Mouse (Mus musculus) ES-Bruce4 (cell line): ENCODE measurements around the gene Ttc7b. TPM values are rescaled to one million over a fixed set of nuclear protein-coding genes. Genes with fewer than 3 reads are reported as not detected.

Source experiments
- H3K27ac ChIP-seq: 2 replicates; pipeline ENCODE4 v1.5.1; 2012; ENCODE audit warnings: low read length, inconsistent platforms; ENCODE audit not compliant: insufficient read depth
- H3K27me3 ChIP-seq: 2 replicates; pipeline ENCODE4 v1.6.1; 2012; ENCODE audit warnings: mild to moderate bottlenecking, low read length, inconsistent platforms; ENCODE audit not compliant: control insufficient read depth, poor library complexity, insufficient read depth, severe bottlenecking
- H3K36me3 ChIP-seq: 2 replicates; pipeline ENCODE4 v1.6.1; 2012; ENCODE audit warnings: inconsistent platforms, mild to moderate bottlenecking, low read length, moderate library complexity; ENCODE audit not compliant: control insufficient read depth, poor library complexity, insufficient read depth, severe bottlenecking
- H3K4me1 ChIP-seq: one replicate; pipeline ENCODE4 v1.8.1; 2011; ENCODE audit warnings: low read length; ENCODE audit not compliant: control insufficient read depth, insufficient read depth
- H3K4me3 ChIP-seq: 2 replicates; pipeline ENCODE4 v1.5.1; 2011; ENCODE audit warnings: low read depth, mild to moderate bottlenecking, low read length
- H3K9ac ChIP-seq: 2 replicates; pipeline ENCODE4 v1.6.1; 2012; ENCODE audit warnings: low read depth, mild to moderate bottlenecking, inconsistent platforms; ENCODE audit not compliant: poor library complexity, severe bottlenecking
- H3K9me3 ChIP-seq: replicated peaks from 2 replicates; pipeline ENCODE4 v1.6.1; 2012; ENCODE audit warnings: mild to moderate bottlenecking, low read length, inconsistent platforms; ENCODE audit not compliant: control insufficient read depth, poor library complexity, insufficient read depth, severe bottlenecking
- CTCF ChIP-seq: IDR thresholded peaks from one replicate; pipeline ENCODE4 v1.8.1; 2011; ENCODE audit warnings: low read depth, low read length
- EP300 ChIP-seq: IDR thresholded peaks from 2 replicates; pipeline ENCODE4 v1.6.1; 2011; ENCODE audit warnings: low read depth, low read length; ENCODE audit not compliant: insufficient read depth
- POLR2A ChIP-seq: IDR thresholded peaks from one replicate; pipeline ENCODE4 v1.8.1; 2011; ENCODE audit warnings: low read length; ENCODE audit not compliant: insufficient read depth
- polyA plus RNA-seq: library from polyadenylated mRNA; stranded (reverse); fragments of >200 nt; gene quantifications from 2 replicates; pipeline ENCODE4 v1.2.4, GENCODE M21; 2011; ENCODE audit warnings: low read depth; ENCODE audit not compliant: missing spikeins, insufficient read depth, insufficient read length

Ttc7b gene
- polyA plus RNA-seq, 1 experiment = 61.1 TPM

- Histone ChIP-seq H3K4me1 (peaks cover 5% of the 10 kb centered on the region), H3K9ac (no peak overlapping the region), H3K27ac (no peak overlapping the region), H3K4me3 (no peak overlapping the region), H3K9me3 (no peaks in the 10 kb centered on the region), H3K27me3 (no peaks in the 10 kb centered on the region), H3K36me3 (0 out of 2 replicates have a peak, but pooled peaks cover 5% of the 10 kb centered on the region)
- TF ChIP-seq CTCF (no peak), EP300 (no peak), POLR2A (no peak)
Observed at GRCm38 (mm10) chr12:100503659-100504058, 17.0 kb downstream of the Ttc7b start.

DNA sequence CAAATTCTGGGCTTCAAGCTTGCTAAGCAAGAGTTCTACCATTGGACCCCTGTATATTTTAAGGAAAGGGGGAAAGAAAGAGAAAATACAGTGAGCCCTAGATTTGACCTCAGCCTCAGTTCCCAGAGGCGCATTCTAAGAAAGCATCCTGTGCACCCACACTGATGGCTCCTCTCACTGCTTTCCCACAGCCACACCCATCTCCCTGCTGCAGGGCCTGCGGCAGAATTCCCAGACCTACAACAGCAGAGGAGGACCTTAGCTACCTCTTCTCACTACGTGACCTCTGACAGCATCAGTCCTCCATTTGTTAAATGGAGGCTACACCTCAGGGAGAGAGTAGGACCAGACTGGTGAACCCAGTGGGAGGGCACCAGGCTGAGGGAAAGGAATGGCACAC lies 18.1 kb downstream of the Ttc7b start:
- H3K4me1 ChIP-seq = peaks cover 3% of the 10 kb centered on the region
- H3K36me3 ChIP-seq = 0 out of 2 replicates have a peak, but pooled peaks cover 9% of the 10 kb centered on the region
- H3K27ac ChIP-seq = no peak overlapping the region
- H3K4me3 ChIP-seq = no peak overlapping the region
- H3K27me3 ChIP-seq = no peaks in the 10 kb centered on the region
- no peaks in the 10 kb centered on the region for H3K9me3 ChIP-seq
- H3K9ac ChIP-seq = no peak overlapping the region
- no peak for TF ChIP-seq CTCF
- TF ChIP-seq EP300 = no peak
- TF ChIP-seq POLR2A = no peak

GRCm38 (mm10) chr12:100501261-100501660 lies 19.4 kb downstream of the Ttc7b start:
- TF ChIP-seq POLR2A (no peak), EP300 (no peak), CTCF (no peak)
- no peak overlapping the region for H3K4me3 ChIP-seq

DNA sequence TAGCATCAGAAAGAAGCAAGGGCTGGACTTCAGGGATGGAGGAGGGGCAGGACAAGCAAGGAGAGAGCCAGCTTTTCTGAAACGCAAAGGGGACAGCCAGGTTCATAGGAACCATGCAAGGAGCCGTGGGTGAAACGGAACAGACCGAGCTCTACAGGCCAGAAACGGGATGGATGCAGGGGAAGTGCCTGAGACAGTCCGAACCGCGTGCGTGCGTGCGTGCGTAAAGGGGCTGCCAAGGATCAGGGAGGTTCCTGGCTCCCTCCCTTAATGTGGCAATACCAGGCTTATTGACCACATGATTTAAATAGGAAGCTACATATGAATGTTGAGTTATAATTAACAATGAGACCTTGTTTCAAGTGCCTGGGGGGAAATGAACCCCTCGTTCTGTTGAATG lies 21.2 kb downstream of the Ttc7b start:
- peaks cover 3% of the 10 kb centered on the region for H3K4me1 ChIP-seq
- H3K9ac ChIP-seq = no peak overlapping the region
- H3K36me3 ChIP-seq = peaks cover 14% of the 10 kb centered on the region
- no peak overlapping the region for H3K4me3 ChIP-seq
- H3K27ac ChIP-seq = no peak overlapping the region
- TF ChIP-seq POLR2A = no peak
- TF ChIP-seq CTCF = no peak
- no peak for TF ChIP-seq EP300
- no peaks in the 10 kb centered on the region for H3K9me3 ChIP-seq
- H3K27me3 ChIP-seq = no peaks in the 10 kb centered on the region

More at GRCm38 (mm10) chr12:100501261-100501660, 19.4 kb downstream of the Ttc7b start:
- Histone ChIP-seq H3K36me3 (0 out of 2 replicates have a peak, but pooled peaks cover 9% of the 10 kb centered on the region), H3K27ac (no peak overlapping the region), H3K4me1 (peaks cover 3% of the 10 kb centered on the region), H3K27me3 (no peaks in the 10 kb centered on the region), H3K9me3 (no peaks in the 10 kb centered on the region), H3K9ac (no peak overlapping the region)

GRCm38 (mm10) chr12:100498006-100498405 lies 22.6 kb downstream of the Ttc7b start:
- H3K4me1 ChIP-seq = peaks cover 3% of the 10 kb centered on the region
- H3K27ac ChIP-seq = no peak overlapping the region
- no peak overlapping the region for H3K9ac ChIP-seq
- H3K9me3 ChIP-seq = no peaks in the 10 kb centered on the region
- TF ChIP-seq CTCF (no peak), EP300 (no peak), POLR2A (no peak)
- H3K4me3 ChIP-seq = no peak overlapping the region
- peaks cover 16% of the 10 kb centered on the region for H3K36me3 ChIP-seq
- H3K27me3 ChIP-seq = no peaks in the 10 kb centered on the region

DNA sequence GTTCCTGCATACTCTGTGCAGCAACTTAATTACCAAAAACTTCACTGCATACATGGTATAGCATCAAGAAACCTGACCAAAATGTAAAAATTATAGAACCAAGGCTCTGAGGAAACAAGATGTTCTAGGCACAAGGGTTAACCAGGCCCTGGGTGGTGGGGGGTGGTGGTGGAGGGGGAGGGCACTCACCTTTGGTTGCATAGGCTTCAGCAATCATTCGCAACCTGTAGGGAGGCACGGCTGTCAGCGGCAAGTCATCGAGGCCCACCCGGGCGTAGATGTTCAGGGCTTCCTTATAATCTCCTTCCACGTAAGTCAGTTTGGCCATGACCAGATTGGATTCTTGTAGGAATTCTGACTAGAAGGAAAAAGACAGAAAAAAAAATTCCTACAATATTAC lies 25.5 kb downstream of the Ttc7b start:
- Histone ChIP-seq H3K36me3 (peaks cover 16% of the 10 kb centered on the region), H3K9ac (no peak overlapping the region), H3K9me3 (no peaks in the 10 kb centered on the region), H3K27me3 (no peaks in the 10 kb centered on the region), H3K27ac (no peak overlapping the region), H3K4me1 (no peaks in the 10 kb centered on the region), H3K4me3 (no peak overlapping the region)
- TF ChIP-seq POLR2A (no peak), CTCF (no peak), EP300 (no peak)
